Mouse (Mus musculus): ENCODE results near the gene Bnip2. TPM values are rescaled to one million over a fixed set of nuclear protein-coding genes. Genes with fewer than 3 reads are reported as not detected.

Bnip2 gene
- polyA plus RNA-seq, 1 experiment, result 71.6 TPM

GRCm38 (mm10) chr9:69988706-69989302 lies 462 bp upstream of the Bnip2 start:
- TF ChIP-seq CTCF (IDR thresholded peaks at IDR 0.05; ENCODE audit: borderline replicate concordance, extremely low read depth, insufficient read depth, insufficient read length), result no peak
- TF ChIP-seq POLR2A (IDR thresholded peaks at IDR 0.05; ENCODE audit: borderline replicate concordance, extremely low read depth, insufficient read depth, insufficient read length, poor library complexity, severe bottlenecking), result no peak
- no peak for DNase-seq (ENCODE audit: low read depth)

- DNase-seq (ENCODE audit: low read depth), result peak; percentile 50
- peak; percentile 4; the same call in 1 of the 2 replicates for TF ChIP-seq CTCF (IDR thresholded peaks at IDR 0.05; ENCODE audit: borderline replicate concordance, extremely low read depth, insufficient read depth, insufficient read length)
- no peak for TF ChIP-seq POLR2A (IDR thresholded peaks at IDR 0.05; ENCODE audit: borderline replicate concordance, extremely low read depth, insufficient read depth, insufficient read length, poor library complexity, severe bottlenecking)
These were observed 1.1 kb downstream of the Bnip2 start for GRCm38 (mm10) chr9:69990346-69990745.

- TF ChIP-seq CTCF (IDR thresholded peaks at IDR 0.05; ENCODE audit: borderline replicate concordance, extremely low read depth, insufficient read depth, insufficient read length) (no peak), POLR2A (IDR thresholded peaks at IDR 0.05; ENCODE audit: borderline replicate concordance, extremely low read depth, insufficient read depth, insufficient read length, poor library complexity, severe bottlenecking) (no peak)
- DNase-seq (ENCODE audit: low read depth), result no peak
These were observed 3.6 kb downstream of the Bnip2 start for GRCm38 (mm10) chr9:69992841-69993277.

- DNase-seq (ENCODE audit: low read depth), result no peak
- no peak for TF ChIP-seq CTCF (IDR thresholded peaks at IDR 0.05; ENCODE audit: borderline replicate concordance, extremely low read depth, insufficient read depth, insufficient read length)
- no peak for TF ChIP-seq POLR2A (IDR thresholded peaks at IDR 0.05; ENCODE audit: borderline replicate concordance, extremely low read depth, insufficient read depth, insufficient read length, poor library complexity, severe bottlenecking)
These were observed 4.2 kb downstream of the Bnip2 start for GRCm38 (mm10) chr9:69993479-69993878.

- TF ChIP-seq POLR2A (IDR thresholded peaks at IDR 0.05; ENCODE audit: borderline replicate concordance, extremely low read depth, insufficient read depth, insufficient read length, poor library complexity, severe bottlenecking) (no peak), CTCF (IDR thresholded peaks at IDR 0.05; ENCODE audit: borderline replicate concordance, extremely low read depth, insufficient read depth, insufficient read length) (no peak)
These were observed 5.3 kb downstream of the Bnip2 start for GRCm38 (mm10) chr9:69994547-69994946.

GRCm38 (mm10) chr9:69999318-69999717 lies 10.1 kb downstream of the Bnip2 start:
- DNase-seq (ENCODE audit: low read depth), result no peak
- TF ChIP-seq POLR2A (IDR thresholded peaks at IDR 0.05; ENCODE audit: borderline replicate concordance, extremely low read depth, insufficient read depth, insufficient read length, poor library complexity, severe bottlenecking) (no peak), CTCF (IDR thresholded peaks at IDR 0.05; ENCODE audit: borderline replicate concordance, extremely low read depth, insufficient read depth, insufficient read length) (peak; percentile 34; the same call in 1 of the 2 replicates)

More at GRCm38 (mm10) chr9:69994547-69994946, 5.3 kb downstream of the Bnip2 start:
- no peak for DNase-seq (ENCODE audit: low read depth)

GRCm38 (mm10) chr9:70003516-70003915 lies 14.2 kb downstream of the Bnip2 start:
- TF ChIP-seq CTCF (IDR thresholded peaks at IDR 0.05; ENCODE audit: borderline replicate concordance, extremely low read depth, insufficient read depth, insufficient read length) (no peak), POLR2A (IDR thresholded peaks at IDR 0.05; ENCODE audit: borderline replicate concordance, extremely low read depth, insufficient read depth, insufficient read length, poor library complexity, severe bottlenecking) (no peak)
- DNase-seq (ENCODE audit: low read depth), result no peak

GRCm38 (mm10) chr9:70006984-70007383 lies 17.7 kb downstream of the Bnip2 start:
- TF ChIP-seq POLR2A (IDR thresholded peaks at IDR 0.05; ENCODE audit: borderline replicate concordance, extremely low read depth, insufficient read depth, insufficient read length, poor library complexity, severe bottlenecking) (no peak), CTCF (IDR thresholded peaks at IDR 0.05; ENCODE audit: borderline replicate concordance, extremely low read depth, insufficient read depth, insufficient read length) (no peak)
- no peak for DNase-seq (ENCODE audit: low read depth)

GRCm38 (mm10) chr9:70007506-70008248 lies 18.4 kb downstream of the Bnip2 start:
- TF ChIP-seq POLR2A (IDR thresholded peaks at IDR 0.05; ENCODE audit: borderline replicate concordance, extremely low read depth, insufficient read depth, insufficient read length, poor library complexity, severe bottlenecking) (no peak), CTCF (IDR thresholded peaks at IDR 0.05; ENCODE audit: borderline replicate concordance, extremely low read depth, insufficient read depth, insufficient read length) (no peak)
- no peak for DNase-seq (ENCODE audit: low read depth)

GRCm38 (mm10) chr9:70009754-70010304 lies 20.6 kb downstream of the Bnip2 start:
- no peak for DNase-seq (ENCODE audit: low read depth)
- TF ChIP-seq CTCF (IDR thresholded peaks at IDR 0.05; ENCODE audit: borderline replicate concordance, extremely low read depth, insufficient read depth, insufficient read length) (no peak), POLR2A (IDR thresholded peaks at IDR 0.05; ENCODE audit: borderline replicate concordance, extremely low read depth, insufficient read depth, insufficient read length, poor library complexity, severe bottlenecking) (no peak)

GRCm38 (mm10) chr9:70010781-70011473 lies 21.7 kb downstream of the Bnip2 start:
- no peak for DNase-seq (ENCODE audit: low read depth)
- TF ChIP-seq POLR2A (IDR thresholded peaks at IDR 0.05; ENCODE audit: borderline replicate concordance, extremely low read depth, insufficient read depth, insufficient read length, poor library complexity, severe bottlenecking) (no peak), CTCF (IDR thresholded peaks at IDR 0.05; ENCODE audit: borderline replicate concordance, extremely low read depth, insufficient read depth, insufficient read length) (no peak)

Measured in brain, embryonic 14.5 days (tissue).